Mouse (Mus musculus) megakaryocyte, adult 5-6 weeks (primary cell): ENCODE data around the gene Itprid2. TPM values are rescaled to one million over a fixed set of nuclear protein-coding genes. Genes with fewer than 3 reads are reported as not detected.

ENCODE experiments used
- ATAC-seq: 2 replicates; pipeline ENCODE4 v1.8.0; 2016; ENCODE audit warnings: mild to moderate bottlenecking, inconsistent platforms; ENCODE audit not compliant: poor library complexity, severe bottlenecking
- total RNA-seq, 2 experiments: library from RNA; stranded (forward) in 1 of 2; stranded (reverse) in 1 of 2; fragments of 153-499, 151-499 nt in 1 of 2; fragments of 221-1000, 200-1000 nt in 1 of 2; gene quantifications; 2 replicates each; pipeline versions ENCODE4 v1.2.3 to v1.2.4; 2015 to 2017

The Itprid2 gene
- total RNA-seq, 2 experiments from 2014 or later = 16.7 to 38.7 TPM

DNA sequence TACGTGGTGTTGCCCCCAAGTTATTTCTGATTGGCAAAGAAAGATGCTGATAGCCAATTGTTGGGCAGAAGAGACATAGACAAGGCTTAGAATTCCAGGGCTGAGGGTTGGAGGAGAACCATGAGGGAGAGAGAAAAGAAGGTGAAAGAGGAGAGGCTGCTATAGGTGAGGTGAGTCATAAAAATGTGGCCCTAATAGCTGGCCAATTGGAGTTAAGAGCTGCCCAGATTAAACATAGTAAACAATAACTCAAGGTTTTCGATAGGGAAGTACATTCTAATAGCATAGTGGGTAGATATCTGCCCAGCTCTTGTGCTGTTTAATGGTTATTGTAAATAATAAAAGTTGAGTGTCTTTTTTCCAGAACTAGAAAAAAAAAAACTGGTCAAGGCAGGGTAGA, 69.6 kb downstream of the Itprid2 start:
- no peak for ATAC-seq

DNA sequence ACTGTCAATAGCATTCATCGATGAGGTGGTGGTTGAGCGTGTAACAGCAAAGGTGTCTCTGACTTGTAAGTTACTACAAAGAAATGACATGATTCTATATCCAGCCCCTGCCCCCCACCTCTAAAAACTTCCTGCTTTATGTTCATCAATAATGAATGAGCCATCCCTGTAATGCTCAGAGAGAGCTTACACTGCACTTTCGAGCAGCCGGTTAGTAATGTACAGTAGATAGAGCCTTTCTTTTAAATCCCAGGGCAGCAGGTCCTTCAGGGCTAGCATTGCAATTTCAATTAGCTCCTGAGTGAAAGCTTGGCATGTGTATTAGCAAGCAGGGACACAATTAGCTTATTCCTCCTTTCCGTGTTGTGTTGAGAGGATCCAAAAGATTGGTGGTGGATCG, 72.4 kb downstream of the Itprid2 start, which contains the start of gene Ppp1r1c:
Gene Ppp1r1c, plus strand, starts transcription at position 206 of the 400 bp plus-strand sequence.
- ATAC-seq = no peak

DNA sequence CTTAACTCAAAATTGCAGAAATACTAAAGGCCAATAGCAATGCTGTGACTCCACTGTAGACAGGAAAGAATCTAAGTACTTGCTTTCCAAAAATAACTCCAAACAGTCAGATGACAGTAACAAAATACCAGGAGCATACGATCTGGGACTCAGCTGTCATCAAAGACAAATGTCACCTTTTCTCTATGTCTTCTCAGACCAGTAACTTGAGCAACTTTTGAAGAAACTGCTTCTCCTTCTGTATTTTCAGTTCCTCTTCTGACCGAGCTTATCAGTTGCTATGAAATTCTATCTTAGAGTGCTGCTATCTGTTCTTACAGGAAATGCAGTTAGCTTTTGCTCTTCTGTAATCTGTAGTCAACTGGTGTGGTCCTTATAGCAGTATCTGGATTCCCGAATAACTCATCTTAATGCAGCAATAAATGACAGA, 78.5 kb downstream of the Itprid2 start:
- peak; percentile 94 for ATAC-seq

DNA sequence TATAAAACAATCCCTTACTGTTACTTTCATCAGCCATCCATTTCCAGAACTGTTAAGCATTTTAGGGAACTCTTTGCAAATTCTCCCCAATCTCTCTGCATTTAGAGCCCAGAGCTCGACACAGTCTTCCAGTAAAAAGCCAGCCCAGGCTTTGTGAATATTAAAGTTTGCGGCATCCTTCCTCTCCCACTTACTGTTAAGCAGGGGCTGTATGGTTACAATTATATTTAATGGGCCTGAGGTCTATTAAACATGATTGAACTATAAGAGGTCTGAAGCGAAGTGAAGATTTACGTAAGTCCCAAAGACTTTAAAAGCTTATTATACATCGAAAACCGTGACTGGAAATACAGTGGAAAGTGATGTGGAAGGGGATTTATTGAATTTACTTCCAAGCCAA, 79.6 kb downstream of the Itprid2 start:
- ATAC-seq = no peak

DNA sequence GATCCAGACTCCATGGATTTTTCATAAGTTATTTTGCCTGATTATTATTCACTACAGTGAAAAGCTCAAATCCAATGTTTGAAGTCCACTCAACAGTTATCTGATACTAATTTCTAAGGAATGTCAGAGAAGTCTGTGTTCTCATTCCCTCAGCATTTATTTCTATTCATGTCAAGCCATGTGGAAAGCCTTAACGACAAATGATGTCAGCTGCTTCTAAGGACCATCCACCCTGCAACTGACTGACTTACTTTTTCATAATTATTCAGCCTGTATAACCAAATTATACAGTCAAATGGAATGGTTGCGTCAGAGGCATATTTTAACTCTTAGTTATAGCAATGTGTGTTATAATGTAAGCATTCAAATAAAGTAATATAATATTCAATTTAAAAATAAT, 80.8 kb downstream of the Itprid2 start:
- no peak for ATAC-seq

DNA sequence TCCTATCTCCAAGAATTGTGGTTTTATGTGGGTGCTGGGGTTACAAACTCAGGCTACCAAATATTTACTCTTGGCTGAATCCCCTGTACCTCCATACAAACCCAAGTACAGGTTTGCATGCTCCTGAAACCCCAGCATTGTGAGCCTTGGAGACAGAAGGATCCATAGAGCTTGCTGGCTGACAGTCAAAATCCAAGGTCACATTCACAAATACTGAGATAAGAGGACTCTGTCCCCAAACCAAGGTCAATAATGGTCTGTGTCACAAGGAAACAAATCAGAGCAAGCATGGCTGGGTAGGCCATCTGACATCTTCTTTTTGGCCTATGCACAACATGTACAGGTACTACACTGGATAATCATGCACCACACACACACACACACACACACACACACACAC, 82.7 kb downstream of the Itprid2 start:
- no peak for ATAC-seq

DNA sequence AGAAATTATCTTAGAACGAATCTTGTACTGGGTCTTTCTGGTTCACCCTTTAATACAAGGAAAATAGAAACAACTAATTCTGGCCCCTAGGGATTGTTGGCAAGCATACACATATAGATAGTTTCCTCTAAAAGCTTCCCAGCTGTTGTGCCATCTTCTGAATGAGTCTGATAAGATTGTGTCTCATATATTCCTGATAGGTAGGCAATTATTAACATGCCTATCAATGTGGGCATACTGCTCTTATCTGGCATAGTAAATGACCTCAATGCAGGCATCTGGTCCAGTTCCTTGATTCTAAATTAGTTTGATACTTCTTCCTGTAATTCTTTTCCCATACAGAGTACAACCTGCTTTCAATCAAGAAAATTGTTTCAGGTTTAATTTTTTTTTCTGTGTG, 87.3 kb downstream of the Itprid2 start:
- ATAC-seq = no peak

Other genes starting within 250 kb of the Itprid2 start
- not detected in 2 replicates for gene Neurod1, start 178.6 kb upstream of the Itprid2 start, total RNA-seq (2015)
- gene Neurod1, start 178.6 kb upstream of the Itprid2 start, total RNA-seq (2017) = not detected in 2 replicates
- gene Cerkl, start 178.6 kb upstream of the Itprid2 start, total RNA-seq (2015) = 3.4 and 3.9 TPM in 2 replicates
- 6.1 and 12.8 TPM in 2 replicates for gene Cerkl, start 178.6 kb upstream of the Itprid2 start, total RNA-seq (2017)
- not detected in 2 replicates for gene Ppp1r1c, start 72.4 kb downstream of the Itprid2 start, total RNA-seq (2015)
- not detected in 2 replicates for gene Ppp1r1c, start 72.4 kb downstream of the Itprid2 start, total RNA-seq (2017)